Mouse (Mus musculus): ENCODE measurements around the gene Eml5. TPM values are rescaled to one million over a fixed set of nuclear protein-coding genes. Genes with fewer than 3 reads are reported as not detected.

Gene Eml5
- total RNA-seq, 2 experiments from 2014 or later: 15.9 to 22.7 TPM

DNA sequence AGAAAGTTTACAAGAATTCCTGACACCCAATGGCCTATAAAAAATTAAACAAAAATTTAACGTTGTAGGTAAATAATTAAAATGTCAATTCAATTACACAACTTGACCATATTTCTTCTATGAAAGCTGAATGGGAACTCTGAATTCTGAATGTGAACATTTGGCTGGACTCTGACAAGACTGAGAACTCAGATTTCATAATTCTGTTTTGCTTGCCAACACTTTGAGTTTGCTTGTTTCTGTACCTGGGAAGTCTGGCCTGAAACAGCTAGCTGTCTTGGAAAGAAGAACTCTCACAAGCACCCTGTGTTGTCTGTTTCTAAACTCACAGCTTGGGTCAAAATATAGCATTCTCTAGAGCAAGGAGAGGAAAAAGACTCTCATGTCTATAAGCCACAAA lies 67.4 kb downstream of the Eml5 start:
- no peak for DNase-seq

- DNase-seq: no peak
Observed at GRCm38 (mm10) chr12:98832929-98833598, 68.2 kb downstream of the Eml5 start.

GRCm38 (mm10) chr12:98831122-98831521 lies 70.2 kb downstream of the Eml5 start:
- DNase-seq: no peak

- DNase-seq: no peak
Observed at GRCm38 (mm10) chr12:98820781-98821180, 80.5 kb downstream of the Eml5 start.

GRCm38 (mm10) chr12:98804078-98804748 lies 97.1 kb downstream of the Eml5 start:
- DNase-seq: no peak

- no peak for DNase-seq
Observed at GRCm38 (mm10) chr12:98802245-98802644, 99.0 kb downstream of the Eml5 start.

- no peak for DNase-seq
Observed at GRCm38 (mm10) chr12:98800334-98800733, 101.0 kb downstream of the Eml5 start.

DNA sequence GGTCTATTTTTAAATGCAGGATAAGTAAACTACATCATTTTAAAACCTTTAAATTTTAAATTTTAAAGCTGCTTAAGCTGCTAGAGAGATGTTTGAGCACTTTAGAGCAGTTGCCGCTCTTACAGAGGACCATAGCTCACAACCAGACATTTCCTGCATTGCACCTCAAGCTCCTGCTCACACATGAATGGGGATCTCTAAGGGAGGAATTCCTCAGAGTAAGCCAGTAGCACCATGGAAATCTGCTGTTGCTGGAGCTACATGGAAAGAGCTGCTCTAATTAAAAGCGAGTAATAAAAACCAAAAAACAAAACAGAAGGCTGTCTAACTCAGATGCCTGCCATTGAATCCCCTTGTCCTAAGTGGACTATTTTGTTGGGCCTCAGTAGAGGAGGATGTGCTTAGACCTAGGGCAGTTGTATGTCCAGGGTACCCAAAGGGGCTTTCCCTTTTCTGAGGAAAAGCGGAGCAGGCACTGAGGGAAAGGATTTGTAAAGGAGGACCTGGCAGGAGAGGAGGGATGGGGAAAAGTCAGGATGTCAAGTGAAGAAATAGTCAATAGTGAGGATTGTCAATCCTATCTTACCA lies 105.5 kb downstream of the Eml5 start:
- no peak for DNase-seq

DNA sequence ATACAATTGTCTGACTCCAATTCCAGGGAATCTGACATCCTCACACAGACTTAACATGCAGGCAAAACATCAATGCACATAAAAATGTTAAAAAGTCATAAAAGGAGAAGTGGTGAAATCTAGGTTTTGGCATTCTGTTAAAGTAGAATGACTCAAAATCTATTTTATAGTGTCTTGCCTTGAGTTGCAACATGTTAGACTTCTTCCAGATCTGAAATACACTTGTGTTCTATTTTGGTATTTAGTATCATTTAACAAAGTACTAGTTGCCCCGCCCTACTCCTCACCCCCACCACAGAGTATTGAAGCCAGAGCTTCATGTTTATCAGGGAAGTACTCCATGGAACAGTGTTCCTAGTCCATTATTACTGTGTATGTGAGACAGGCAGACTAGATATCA lies 117.0 kb downstream of the Eml5 start:
- DNase-seq: no peak

DNA sequence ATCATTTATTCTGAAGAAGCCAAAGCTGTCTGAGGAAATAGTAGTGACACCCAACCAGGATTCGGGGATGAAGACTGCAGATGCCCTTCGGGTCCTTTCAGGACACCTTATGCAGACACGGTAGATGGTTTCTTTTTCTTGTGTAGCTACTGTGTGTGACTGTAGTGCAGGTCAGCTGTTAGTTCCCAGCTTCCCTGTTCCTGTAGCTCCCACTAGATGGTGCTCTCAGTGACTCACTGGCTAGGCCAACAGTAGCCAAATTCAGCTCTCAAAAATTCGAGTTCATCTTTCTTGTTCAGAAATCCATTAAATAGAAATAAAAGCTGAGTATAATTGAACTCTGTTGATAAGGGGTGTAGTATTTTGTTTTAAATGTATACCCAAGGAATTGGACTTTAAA lies 122.1 kb downstream of the Eml5 start:
- peak; percentile 12 to 25 for DNase-seq

DNA sequence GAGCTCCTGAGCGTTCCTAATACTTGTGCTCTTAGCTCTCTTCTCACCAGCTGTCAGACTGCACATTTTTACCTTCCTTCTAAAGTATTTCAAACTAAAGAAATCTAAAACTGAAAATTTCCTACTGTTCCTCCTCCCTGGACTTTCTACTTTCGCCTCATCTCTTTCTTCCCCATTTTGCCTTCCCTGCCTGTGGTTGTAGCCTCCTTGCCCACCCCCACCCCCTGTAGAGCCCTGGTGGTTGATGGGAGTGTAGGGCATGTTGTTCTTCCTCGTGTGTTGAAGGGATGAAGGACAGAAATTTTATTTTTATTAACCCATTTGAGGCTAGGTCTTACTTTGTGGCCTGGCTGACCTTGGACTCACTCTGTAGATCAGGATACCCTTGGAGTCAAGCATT lies 123.8 kb downstream of the Eml5 start:
- DNase-seq: no peak

- DNase-seq: no peak
Observed at GRCm38 (mm10) chr12:98766241-98766640, 135.0 kb downstream of the Eml5 start.

DNA sequence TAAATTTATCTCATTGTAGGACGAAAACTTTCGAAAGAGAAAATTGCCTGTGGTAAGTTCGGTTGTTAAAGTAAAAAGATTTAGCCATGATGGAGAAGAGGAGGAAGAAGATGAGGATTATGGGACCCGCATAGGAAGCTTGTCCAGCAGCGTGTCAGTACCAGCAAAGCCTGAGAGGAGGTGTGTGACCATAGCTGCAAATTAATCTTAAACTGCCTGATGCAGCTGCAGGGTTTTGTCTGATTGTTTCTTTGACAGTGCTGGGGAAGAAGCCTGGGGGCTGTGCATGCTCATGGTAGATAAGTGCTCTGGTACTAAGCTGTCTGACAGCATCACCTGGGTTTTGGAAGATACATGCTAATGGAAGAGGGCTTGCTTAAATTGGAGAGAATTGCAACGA lies 141.6 kb downstream of the Eml5 start:
- no peak for DNase-seq

- DNase-seq: no peak
Observed at GRCm38 (mm10) chr12:98757636-98758035, 143.6 kb downstream of the Eml5 start.

DNA sequence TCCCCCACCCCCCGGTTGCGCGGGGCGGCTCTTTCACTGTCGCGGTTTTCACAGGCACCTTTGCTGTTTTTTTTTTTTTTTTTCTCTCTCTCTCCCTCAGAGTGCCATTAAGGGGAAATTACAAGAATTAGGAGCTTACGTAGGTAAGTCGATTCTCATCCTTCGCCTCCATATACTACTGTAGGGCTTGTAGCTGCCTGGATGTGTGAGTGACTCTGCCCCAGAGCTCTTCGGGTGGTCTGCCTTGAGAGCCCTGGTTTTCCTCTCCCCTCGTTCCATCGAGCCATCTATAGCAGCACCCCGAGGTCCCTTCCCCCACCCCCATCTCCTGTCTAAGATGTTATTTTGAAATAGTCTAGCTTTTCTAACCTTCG lies 153.9 kb downstream of the Eml5 start:
- DNase-seq: peak in 1 of 2 experiments; percentile 25

DNA sequence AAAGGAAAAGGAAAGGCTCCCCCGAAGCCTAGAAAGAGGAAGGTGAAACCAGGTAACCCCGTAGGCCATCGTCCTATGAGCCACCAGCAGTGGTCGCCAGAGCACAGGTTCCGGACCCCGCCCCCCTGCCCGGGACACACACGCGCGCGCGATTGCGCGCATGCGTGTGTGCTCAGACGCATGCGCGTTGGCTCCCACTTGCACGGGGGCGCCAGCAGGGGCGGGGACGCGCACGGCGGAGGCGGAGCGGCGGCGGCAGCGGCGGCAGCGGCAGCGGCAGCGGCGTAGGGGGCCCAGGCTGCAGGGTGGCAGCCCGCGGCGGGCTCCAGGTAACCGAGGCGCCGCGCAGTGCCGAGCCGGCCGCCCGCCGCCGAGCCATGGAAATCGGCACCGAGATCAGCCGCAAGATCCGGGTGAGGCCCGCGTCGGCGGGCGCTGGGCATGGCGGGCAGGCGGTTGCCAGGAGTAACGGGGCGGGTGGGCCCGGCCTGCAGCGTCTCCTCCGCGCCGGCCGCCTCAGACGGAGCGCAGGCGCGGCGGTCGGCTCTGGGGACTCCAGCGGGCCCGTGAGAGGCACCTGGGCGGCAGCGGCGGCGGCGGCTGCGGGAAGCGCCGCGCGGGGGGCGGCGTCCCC lies 154.4 kb downstream of the Eml5 start, which contains the start of gene Zc3h14:
Gene Zc3h14, plus strand, starts transcription at position 219 of the 634 bp plus-strand sequence.
- DNase-seq: peak; percentile 93 to 97

DNA sequence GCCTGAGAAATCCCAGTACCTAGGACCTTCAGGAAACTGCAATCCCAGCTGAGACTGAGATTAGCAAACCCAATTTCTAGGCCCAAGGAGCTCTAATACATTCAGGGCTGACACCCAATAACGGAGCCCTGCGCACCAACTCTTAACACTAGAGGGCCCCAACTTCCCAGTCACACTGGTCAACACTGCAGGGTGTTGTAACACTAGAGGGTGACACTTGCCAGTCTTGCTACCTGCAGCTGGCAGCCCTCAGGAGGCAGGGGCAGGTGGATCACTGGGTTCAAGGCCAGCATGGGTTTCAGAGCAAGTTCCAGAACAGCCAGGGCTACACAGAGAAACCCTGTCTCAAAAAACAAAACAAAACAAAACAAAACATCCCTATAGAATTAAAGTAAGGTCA lies 155.2 kb downstream of the Eml5 start:
- DNase-seq: peak; percentile 70 to 73

DNA sequence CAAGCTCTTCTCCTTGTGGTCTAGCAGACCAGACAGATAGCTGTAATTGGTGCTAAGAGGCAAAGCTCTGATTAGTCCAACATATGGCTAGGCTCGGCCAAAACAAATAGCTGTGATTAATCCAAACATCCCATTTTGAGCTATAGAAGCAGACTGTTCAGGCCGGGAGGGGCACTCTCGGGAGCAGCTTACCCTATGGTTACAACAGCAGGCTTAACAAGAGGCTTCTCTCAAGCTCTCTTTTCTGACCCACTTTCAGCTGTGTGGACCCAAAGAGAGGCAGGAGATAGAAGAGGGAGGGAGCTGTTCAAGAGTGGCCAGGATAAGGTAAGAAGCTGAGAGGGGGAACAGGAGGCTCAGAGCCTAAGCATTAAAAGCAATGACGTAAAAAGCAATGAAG lies 155.7 kb downstream of the Eml5 start:
- no peak for DNase-seq

GRCm38 (mm10) chr12:98741011-98741501 lies 160.2 kb downstream of the Eml5 start:
- peak; percentile 9 to 43 for DNase-seq

DNA sequence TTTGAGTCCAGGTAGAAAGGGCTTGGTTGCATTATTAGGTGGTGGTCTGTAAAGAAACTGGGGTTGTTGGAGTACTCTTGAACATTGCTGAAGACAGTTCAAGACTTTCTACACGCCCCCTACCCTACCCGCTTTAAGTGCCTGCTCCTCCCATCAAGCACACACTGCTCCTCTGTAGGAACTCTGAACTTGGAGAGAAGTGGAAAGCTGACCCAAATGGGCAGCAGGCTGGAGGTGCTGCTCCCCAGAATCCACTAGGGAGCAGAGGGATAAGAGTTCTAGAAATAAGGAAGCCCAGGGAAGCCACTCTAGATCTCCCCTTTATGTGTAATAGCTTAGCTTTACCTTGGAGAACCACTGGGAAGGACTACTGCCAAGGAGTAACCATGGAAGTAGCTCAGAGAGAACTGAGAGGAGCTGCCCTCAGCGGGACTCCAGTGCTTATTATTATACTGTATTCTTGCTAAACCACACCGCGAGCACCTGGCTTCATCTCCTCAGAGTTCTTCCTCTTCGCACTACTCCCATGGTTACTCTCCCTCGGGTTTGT lies 163.4 kb downstream of the Eml5 start:
- DNase-seq: no peak

GRCm38 (mm10) chr12:98736951-98737800 lies 164.1 kb downstream of the Eml5 start, which contains the start of gene Ptpn21:
Gene Ptpn21 (minus strand): TSS chr12:98737405.
- DNase-seq: peak; percentile 86 to 89
